Mouse (Mus musculus): ENCODE measurements around the gene Cenpa. TPM values are rescaled to one million over a fixed set of nuclear protein-coding genes. Genes with fewer than 3 reads are reported as not detected.

Gene Cenpa
- 22.9 TPM for polyA plus RNA-seq (2014; fragmentation: Illumina TruSeq; extraction: RNeasy Lipid Tissue Mini Kit (QIAGEN cat#74804))

DNA sequence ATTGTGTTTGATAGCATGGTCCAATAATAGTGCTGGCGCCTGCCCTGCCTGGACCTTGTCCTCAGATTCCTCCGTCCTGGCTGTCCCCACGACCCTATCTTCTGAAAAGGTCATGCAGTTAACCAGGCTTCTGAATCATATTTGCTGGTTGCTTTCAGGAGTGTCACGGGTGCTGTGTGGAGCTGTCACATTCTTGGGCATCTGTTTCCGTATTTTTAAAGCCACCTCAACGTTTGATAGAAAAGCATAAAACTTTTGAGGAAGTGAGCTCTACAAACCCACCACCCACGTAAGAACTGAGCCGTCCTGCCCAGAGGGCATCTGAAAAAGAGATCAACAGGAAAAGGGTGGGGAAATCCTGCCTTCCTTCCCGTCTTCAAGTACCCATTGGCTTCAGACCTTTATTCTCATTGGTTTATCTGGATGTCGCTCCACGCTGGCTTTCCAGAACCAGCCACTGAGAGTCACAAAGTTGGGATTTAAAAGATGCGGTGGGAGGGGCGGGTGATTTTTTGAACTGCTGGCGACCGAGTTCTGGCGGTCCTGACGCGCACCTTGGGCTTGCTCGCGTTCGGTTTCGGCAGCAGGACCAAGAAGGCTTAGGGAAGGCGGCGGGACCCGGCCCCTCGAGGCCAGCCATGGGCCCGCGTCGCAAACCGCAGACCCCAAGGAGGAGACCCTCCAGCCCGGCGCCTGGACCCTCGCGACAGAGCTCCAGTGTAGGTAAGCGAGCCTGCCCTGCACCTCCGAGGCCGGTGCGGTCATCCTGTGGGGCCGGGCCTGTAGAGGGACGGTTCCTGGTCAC lies at the start of gene Cenpa:
Cenpa (plus strand) TSS at position 387 of the 805 bp plus-strand sequence.

DNA sequence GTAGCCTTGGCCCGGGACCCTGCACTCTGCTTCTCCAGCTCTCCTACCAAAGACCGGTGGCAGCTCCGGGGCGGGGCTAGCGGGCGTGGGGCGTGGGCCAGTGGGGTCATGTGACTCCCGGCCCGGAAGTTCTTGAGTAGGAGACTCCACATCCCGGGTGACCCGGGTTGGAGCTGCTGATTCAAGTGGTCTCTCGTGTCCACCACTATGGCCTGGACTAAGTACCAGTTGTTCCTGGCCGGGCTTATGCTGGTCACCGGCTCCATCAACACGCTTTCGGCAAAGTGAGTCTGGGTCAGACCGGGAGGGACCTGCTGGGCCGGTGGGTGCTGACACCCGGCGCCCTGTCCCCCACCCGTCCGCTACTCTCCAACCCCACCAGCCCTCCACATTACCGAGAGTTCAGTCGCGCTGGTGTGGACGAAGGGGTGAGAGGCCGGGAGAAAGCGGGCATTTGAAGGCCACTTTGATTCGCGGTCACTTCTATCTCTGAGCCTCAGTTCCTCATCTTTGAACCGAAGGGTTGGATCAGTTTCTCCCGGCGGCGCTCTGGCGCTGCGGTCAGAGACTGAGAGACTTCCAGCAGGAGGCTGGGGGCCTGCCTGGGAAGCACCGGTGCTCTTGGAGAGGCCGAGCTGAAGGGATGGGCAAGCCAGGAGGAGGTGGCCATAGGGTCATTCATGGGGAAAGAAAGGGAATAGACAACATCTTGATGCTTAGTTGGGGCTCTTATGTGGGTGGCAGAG lies 18.6 kb upstream of the Cenpa start, which contains the start of gene Slc35f6:
Slc35f6 (plus strand) TSS at position 119 of the 746 bp plus-strand sequence.

DNA sequence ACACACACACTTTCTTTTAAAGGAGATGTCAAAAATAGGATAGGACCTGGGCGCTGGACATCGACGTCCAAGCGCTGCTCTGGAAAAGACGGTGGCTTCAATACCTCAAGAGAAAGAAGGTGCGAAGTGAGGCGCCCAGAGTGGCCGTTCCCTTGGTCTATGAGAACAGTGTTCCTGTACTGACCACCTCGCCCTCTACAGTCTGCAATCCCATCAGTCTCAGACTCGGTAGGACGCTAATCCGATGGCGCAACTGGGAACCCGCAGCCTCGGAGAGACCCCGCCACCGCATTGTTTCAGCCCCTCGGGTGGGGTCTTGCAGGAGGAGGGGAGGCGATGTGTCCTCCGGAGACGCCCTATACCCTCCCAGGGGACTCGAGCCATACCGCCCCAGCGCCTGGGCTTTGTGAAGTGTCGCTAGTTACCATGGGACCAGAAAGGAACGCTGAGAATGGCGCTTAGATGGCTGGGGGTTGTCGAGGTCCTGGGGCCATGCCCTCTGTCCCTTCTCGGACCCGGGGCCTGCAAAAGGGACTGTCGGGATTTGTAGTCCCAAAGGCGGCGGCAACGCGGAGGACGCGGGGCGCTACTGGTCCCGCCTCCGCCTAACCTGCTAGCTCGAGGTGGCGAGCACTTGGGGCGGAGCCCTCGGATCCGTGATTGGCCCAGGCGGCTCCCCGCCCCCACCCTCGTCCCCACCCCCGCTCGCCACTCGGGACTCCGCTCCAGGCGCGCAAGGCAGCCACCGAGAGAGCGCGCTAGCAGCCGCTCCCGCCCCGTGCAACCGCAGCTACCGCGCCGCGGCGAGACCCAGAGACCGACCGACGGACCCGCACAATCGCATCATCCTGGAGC lies 44.8 kb downstream of the Cenpa start, which contains the start of gene Dpysl5:
Dpysl5 (plus strand) TSS at position 418 of the 855 bp plus-strand sequence.

Other genes with a start within 250 kb of the Cenpa start
- gene Otof, start 204.8 kb upstream of the Cenpa start, polyA plus RNA-seq (2014; fragmentation: Illumina TruSeq; extraction: RNeasy Lipid Tissue Mini Kit (QIAGEN cat#74804)) = not detected
- 1.00 TPM for gene 1700001C02Rik, start 200.7 kb upstream of the Cenpa start, polyA plus RNA-seq (2014; fragmentation: Illumina TruSeq; extraction: RNeasy Lipid Tissue Mini Kit (QIAGEN cat#74804))
- not detected for gene Cib4, start 120.9 kb upstream of the Cenpa start, polyA plus RNA-seq (2014; fragmentation: Illumina TruSeq; extraction: RNeasy Lipid Tissue Mini Kit (QIAGEN cat#74804))
- 6.8 TPM for gene Kcnk3, start 78.6 kb upstream of the Cenpa start, polyA plus RNA-seq (2014; fragmentation: Illumina TruSeq; extraction: RNeasy Lipid Tissue Mini Kit (QIAGEN cat#74804))
- gene Slc35f6, start 18.8 kb upstream of the Cenpa start, polyA plus RNA-seq (2014; fragmentation: Illumina TruSeq; extraction: RNeasy Lipid Tissue Mini Kit (QIAGEN cat#74804)) = 8.7 TPM
- gene Dpysl5, start 44.8 kb downstream of the Cenpa start, polyA plus RNA-seq (2014; fragmentation: Illumina TruSeq; extraction: RNeasy Lipid Tissue Mini Kit (QIAGEN cat#74804)) = 5.2 TPM
- 8.6 TPM for gene Mapre3, start 147.9 kb downstream of the Cenpa start, polyA plus RNA-seq (2014; fragmentation: Illumina TruSeq; extraction: RNeasy Lipid Tissue Mini Kit (QIAGEN cat#74804))
- 29.0 TPM for gene Tmem214, start 201.2 kb downstream of the Cenpa start, polyA plus RNA-seq (2014; fragmentation: Illumina TruSeq; extraction: RNeasy Lipid Tissue Mini Kit (QIAGEN cat#74804))
- gene Agbl5, start 221.9 kb downstream of the Cenpa start, polyA plus RNA-seq (2014; fragmentation: Illumina TruSeq; extraction: RNeasy Lipid Tissue Mini Kit (QIAGEN cat#74804)) = 4.3 TPM
- gene Ost4, start 241.0 kb downstream of the Cenpa start, polyA plus RNA-seq (2014; fragmentation: Illumina TruSeq; extraction: RNeasy Lipid Tissue Mini Kit (QIAGEN cat#74804)) = 209 TPM
- gene Emilin1, start 246.6 kb downstream of the Cenpa start, polyA plus RNA-seq (2014; fragmentation: Illumina TruSeq; extraction: RNeasy Lipid Tissue Mini Kit (QIAGEN cat#74804)) = not detected